Mouse (Mus musculus) yolk sac, embryonic 10.5 days (tissue): ENCODE measurements around the gene Tmem135.

Source experiments
- DNase-seq: peaks from one replicate; pipeline ENCODE4 v3.0.0-alpha.2; 2017; ENCODE audit warnings: low spot score

Gene Tmem135

GRCm38 (mm10) chr7:89418127-89418653 is 14.2 kb upstream of the Tmem135 start:
- DNase-seq = no peak

- no peak for DNase-seq
Observed at GRCm38 (mm10) chr7:89417707-89418106, 13.7 kb upstream of the Tmem135 start.

GRCm38 (mm10) chr7:89416027-89416426 is 12.0 kb upstream of the Tmem135 start:
- DNase-seq = no peak

- no peak for DNase-seq
Observed at GRCm38 (mm10) chr7:89412094-89412493, 8.1 kb upstream of the Tmem135 start.

GRCm38 (mm10) chr7:89411346-89411745 is 7.3 kb upstream of the Tmem135 start:
- DNase-seq = peak; percentile 58

GRCm38 (mm10) chr7:89410294-89410693 is 6.3 kb upstream of the Tmem135 start:
- DNase-seq = no peak

GRCm38 (mm10) chr7:89407006-89407940 is 3.3 kb upstream of the Tmem135 start:
- no peak for DNase-seq

- no peak for DNase-seq
Observed at GRCm38 (mm10) chr7:89406011-89406410, 2.0 kb upstream of the Tmem135 start.

GRCm38 (mm10) chr7:89404734-89405440 is 865 bp upstream of the Tmem135 start:
- DNase-seq = no peak

- DNase-seq = peak; percentile 87
Observed at GRCm38 (mm10) chr7:89403053-89403972, 709 bp downstream of the Tmem135 start.

- no peak for DNase-seq
Observed at GRCm38 (mm10) chr7:89401936-89402335, 2.1 kb downstream of the Tmem135 start.

GRCm38 (mm10) chr7:89401136-89401858 is 2.7 kb downstream of the Tmem135 start:
- no peak for DNase-seq

GRCm38 (mm10) chr7:89400721-89401120 is 3.3 kb downstream of the Tmem135 start:
- DNase-seq = no peak

GRCm38 (mm10) chr7:89397837-89398534 is 6.0 kb downstream of the Tmem135 start:
- no peak for DNase-seq

GRCm38 (mm10) chr7:89396386-89396785 is 7.6 kb downstream of the Tmem135 start:
- DNase-seq = no peak

- DNase-seq = no peak
Observed at GRCm38 (mm10) chr7:89395399-89395798, 8.6 kb downstream of the Tmem135 start.

- no peak for DNase-seq
Observed at GRCm38 (mm10) chr7:89392825-89393224, 11.2 kb downstream of the Tmem135 start.

GRCm38 (mm10) chr7:89392388-89392787 is 11.6 kb downstream of the Tmem135 start:
- no peak for DNase-seq

GRCm38 (mm10) chr7:89391831-89392230 is 12.2 kb downstream of the Tmem135 start:
- no peak for DNase-seq

GRCm38 (mm10) chr7:89391281-89391680 is 12.7 kb downstream of the Tmem135 start:
- DNase-seq = no peak
